Mouse (Mus musculus) kidney, postnatal 14 days (tissue): Measurements from ENCODE around the gene Pak1.

ENCODE experiments used
- DNase-seq: peaks from one replicate; pipeline ENCODE4 v3.0.0; 2022; ENCODE audit warnings: mixed read lengths

Pak1 gene

GRCm38 (mm10) chr7:97850331-97850730 lies 62.0 kb downstream of the Pak1 start:
- no peak for DNase-seq

- no peak for DNase-seq
Observed at GRCm38 (mm10) chr7:97863512-97863911, 75.2 kb downstream of the Pak1 start.

- DNase-seq = no peak
Observed at GRCm38 (mm10) chr7:97864531-97864930, 76.2 kb downstream of the Pak1 start.

GRCm38 (mm10) chr7:97867866-97868265 lies 79.5 kb downstream of the Pak1 start:
- no peak for DNase-seq

- no peak for DNase-seq
Observed at GRCm38 (mm10) chr7:97868766-97869165, 80.4 kb downstream of the Pak1 start.

- no peak for DNase-seq
Observed at GRCm38 (mm10) chr7:97872396-97872795, 84.1 kb downstream of the Pak1 start.

- DNase-seq = no peak
Observed at GRCm38 (mm10) chr7:97873317-97873716, 85.0 kb downstream of the Pak1 start.

GRCm38 (mm10) chr7:97877846-97878538 lies 89.7 kb downstream of the Pak1 start:
- DNase-seq = no peak

- no peak for DNase-seq
Observed at GRCm38 (mm10) chr7:97911646-97912045, 123.3 kb downstream of the Pak1 start.

GRCm38 (mm10) chr7:97914833-97915516 lies 126.6 kb downstream of the Pak1 start:
- no peak for DNase-seq

- no peak for DNase-seq
Observed at GRCm38 (mm10) chr7:97919742-97920141, 131.4 kb downstream of the Pak1 start, which contains the start of gene Gdpd4. Gdpd4 (plus strand) TSS chr7:97919955.

GRCm38 (mm10) chr7:97925819-97926218 lies 137.5 kb downstream of the Pak1 start:
- DNase-seq = no peak

- DNase-seq = no peak
Observed at GRCm38 (mm10) chr7:97926978-97927377, 138.6 kb downstream of the Pak1 start.

- DNase-seq = no peak
Observed at GRCm38 (mm10) chr7:97944485-97944884, 156.1 kb downstream of the Pak1 start.
